Mouse (Mus musculus) liver (tissue): ENCODE data around the gene Gba2.
A peak's percentile ranks its signal among the peaks of the same experiment; 100 is the strongest.

Experiments
- DNase-seq: peaks from one replicate; pipeline ENCODE4 v3.0.0-alpha.2; 2020; ENCODE audit warnings: mixed read lengths

Gba2 gene

DNA sequence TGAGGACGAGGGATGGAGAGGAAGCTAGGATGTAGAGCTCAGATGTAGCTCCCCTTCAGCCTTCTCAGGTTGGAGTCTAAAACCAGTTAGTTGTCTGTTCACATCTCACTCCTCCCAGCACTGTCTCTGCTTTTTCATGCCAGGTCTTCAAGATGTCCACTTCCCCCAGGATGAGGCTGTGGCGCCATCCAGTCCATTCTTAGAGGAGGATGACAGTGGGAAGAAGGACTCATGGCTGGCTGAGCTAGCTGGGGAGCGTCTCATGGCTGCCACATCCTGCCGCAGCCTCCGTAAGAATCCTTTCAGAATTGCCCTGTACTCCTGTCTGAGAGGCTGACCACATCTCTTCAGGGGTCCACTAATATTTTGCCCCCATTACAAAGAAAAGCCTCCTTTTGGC, 2.0 kb upstream of the Gba2 start:
- no peak for DNase-seq

DNA sequence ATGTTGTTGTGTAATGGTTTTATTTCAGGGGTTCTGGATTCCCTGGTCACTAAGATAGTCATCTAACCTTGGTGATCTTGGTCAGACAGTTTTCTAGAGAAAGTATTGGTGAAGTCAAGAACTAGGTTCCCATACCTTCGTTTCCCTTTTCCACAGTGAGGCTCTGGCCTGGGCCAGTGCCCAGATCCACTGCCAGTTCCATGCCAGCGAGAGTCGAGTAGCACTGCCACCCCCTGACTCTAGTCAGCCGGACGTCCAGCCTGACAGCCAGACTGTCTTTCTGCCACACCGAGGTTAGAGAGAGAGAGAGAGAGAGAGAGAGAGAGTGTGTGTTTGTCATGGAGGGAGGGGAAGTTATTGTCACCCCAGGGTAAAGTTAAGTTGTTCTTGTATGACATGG, 1.1 kb upstream of the Gba2 start:
- DNase-seq: no peak

DNA sequence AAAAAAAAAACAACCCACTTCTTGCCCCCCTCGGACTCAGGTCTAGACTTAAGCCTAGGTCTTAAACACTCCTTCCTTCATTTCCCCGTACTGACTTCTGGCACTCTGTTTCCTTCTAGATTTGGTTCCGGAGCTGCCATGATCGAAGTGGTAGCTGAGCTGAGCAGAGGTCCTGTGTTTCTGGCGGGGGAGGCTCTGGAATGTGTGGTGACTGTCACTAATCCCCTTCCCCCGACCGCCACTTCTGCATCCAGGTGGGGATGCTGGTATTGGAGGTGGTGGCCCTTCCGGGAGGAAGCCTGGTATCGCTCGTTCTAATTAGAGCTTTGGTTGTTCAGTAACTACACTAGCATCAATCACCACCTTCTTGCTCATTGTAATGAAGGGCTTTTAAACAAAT, 583 bp upstream of the Gba2 start:
- DNase-seq: no peak

DNA sequence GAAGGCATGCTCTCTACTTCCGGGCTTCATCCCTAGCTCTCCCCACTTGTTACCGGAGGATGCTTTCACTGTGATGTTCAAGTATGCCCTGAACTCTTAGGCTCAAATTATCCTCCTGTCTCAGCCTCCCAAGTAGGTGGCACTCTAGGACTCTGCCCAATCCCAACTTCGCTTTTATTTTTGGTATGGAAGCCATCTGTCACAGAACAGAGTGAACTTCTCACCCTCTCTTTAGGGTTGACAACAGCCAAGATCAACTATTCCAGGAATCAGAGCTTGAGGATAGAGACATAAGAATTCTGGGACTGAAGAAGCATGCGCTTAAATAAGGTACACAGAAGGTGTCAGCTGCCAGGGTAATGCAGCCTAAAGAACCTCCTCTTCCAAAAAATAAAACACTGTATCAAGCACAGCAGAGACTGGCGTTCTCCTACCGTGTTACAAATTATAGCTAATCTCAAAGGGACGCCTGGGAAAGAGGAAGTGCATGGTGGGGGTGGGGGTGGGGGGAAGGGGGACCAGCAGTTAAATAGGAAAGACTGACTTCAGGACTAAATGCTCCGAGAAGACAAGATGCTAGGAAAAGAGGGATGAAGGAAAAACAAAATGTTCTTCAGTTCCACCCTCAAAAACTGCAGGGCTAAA, 1.3 kb downstream of the Gba2 start:
- no peak for DNase-seq

DNA sequence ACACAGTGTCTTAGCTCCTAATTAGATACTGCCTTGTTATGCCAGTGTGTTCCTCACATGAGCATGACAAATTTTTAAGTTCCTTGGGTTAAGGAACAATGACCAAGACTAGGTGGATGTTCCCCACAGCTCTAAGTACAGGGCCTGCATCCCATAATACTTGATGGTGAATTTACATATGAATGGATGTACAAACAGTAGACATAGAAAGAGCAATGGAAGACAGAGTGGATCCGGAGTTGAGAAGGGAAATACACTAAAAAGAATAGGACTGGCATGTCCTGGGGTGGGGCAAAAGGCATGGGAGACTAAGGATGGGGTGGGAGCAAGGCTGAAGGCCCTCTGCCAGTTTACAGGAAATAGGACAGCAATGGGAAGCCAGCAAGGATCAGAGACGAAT, 3.3 kb downstream of the Gba2 start:
- no peak for DNase-seq

DNA sequence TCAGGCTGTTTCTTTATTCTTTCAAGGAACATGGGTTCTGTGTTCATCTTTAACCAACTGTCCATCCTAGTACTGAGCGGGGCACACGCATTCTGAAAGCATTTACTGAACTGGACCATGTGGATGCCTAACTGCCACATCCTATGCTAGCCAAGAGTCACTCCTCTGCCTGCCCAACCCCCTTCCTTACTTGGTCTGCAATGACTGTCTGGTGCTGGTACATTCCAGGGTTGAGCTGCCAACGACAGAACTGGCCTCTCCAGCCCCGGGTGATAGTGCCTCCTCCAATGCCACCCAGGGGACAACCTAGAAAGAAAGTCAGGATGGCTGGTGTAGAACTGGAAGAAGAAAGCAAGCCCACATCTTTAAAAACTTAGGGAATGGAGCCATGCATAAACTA, 5.1 kb downstream of the Gba2 start:
- DNase-seq: no peak

DNA sequence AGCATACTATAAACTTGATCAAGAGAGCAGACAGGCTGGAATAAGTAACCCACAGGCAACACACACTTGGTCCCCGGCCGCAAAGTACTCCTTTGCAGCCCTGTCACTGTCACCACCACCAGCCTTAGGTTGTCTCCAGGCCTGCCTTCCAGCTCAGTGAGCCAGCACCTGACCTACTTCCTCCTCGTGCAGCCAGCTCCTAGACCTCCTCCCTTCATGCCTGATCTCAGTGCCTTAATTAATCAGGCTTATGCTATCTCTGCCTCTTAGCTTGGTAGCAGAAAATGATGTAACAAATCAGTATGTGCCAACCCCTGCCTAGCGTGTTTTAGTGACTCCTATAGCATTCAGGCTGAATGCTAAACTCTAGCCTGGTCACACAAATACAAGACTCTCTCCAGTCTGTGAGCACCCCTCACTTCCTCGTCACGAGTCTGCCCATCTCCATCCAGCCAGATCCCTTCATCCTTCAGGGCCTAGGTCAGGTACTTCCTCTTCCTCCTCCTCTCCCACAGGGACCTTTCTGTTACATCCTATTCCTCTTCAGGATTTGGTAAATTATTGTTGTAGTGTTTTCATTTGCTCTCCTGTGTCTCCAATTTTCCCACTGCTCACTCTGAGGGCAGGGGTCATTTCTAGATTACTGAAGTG, 7.2 kb downstream of the Gba2 start:
- no peak for DNase-seq

DNA sequence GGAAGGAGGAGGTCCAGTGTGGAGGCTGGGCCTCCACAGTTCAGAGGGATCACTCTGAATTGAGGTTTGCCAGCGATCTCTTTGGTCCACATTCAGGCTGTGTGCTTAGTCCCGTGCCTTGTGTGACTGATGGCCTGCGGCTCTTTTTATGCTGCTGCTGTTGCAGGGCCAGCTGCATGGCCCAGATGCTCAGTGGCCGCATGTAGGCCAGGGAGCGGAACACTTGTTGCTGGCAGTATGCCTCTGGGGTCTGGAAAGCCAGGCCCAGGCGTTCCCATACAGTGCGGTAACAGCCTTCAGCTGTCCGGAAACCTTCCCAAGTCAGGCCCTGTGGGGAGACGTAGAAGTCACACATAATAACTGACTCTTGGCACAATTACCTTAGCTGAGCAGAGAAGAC, 11.5 kb downstream of the Gba2 start:
- no peak for DNase-seq

DNA sequence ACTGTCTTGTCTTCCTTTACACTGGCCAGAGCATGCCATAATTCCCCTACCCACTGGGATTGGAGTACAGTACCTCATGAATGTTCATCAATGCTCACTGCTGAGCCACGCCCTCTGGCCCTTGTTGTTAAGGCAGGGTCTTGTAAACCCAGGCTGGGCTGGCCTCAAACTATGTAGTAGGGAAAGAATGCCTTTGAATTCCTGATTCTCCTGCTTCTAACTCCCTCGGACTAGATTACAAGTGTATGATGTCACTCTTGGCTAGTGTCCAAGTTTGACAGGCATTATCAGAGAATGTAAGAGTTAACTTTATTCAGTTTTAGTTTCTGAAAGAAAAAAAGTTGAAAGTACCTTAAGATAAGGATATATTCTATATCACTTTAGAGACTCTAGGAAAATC, 14.4 kb downstream of the Gba2 start:
- DNase-seq: no peak

DNA sequence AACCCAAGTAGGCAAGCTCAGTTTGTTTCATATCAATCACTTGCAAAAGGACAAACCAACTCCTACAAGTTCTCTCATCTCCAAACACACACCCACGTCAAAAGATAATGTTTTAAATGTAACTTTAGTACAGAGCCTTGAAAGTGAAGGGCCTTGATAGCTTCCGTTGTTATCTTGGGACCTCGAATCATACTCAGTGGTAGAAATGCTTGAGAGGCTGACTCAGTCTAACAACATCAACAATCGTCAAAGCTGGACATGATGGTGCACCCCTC, 15.1 kb downstream of the Gba2 start:
- DNase-seq: no peak

DNA sequence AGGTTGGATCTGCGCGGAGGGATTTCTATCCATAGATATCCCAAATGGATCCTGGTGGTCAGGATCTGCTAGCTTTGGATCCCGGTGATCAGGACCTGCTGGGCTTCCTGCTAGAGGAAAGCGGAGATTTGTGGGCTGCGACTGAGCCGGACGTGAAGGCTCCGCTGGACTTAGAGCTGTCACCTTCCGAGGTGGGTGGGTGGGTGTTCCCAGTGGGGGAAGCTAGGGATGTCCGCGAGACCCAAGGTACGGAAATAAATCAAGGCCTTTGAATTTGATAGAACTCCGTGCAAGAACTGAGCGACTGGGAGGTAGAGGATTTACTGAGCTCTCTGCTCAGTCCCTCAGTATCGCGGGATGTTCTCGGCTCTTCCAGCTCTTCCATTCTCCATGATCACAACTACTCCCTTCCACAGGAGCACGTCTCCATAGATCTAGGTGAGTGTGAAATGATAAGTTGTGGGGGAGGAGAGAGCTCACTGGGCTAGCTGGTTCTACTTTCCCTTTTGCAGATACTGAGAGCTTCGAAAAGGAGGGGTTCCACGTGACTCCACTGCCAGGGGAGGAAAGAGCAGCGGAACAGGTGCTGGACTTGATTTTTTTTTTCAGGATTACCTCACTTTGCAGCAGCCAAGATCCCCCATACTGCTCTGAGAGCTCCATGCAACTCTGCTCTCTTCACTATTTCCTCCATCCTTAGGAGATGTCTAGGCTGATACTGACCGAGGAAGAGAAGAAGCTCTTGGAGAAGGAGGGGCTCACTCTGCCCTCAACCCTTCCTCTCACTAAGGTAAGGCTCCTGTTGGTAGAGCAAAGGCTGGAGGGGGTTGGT, 15.7 kb downstream of the Gba2 start:
- no peak for DNase-seq

DNA sequence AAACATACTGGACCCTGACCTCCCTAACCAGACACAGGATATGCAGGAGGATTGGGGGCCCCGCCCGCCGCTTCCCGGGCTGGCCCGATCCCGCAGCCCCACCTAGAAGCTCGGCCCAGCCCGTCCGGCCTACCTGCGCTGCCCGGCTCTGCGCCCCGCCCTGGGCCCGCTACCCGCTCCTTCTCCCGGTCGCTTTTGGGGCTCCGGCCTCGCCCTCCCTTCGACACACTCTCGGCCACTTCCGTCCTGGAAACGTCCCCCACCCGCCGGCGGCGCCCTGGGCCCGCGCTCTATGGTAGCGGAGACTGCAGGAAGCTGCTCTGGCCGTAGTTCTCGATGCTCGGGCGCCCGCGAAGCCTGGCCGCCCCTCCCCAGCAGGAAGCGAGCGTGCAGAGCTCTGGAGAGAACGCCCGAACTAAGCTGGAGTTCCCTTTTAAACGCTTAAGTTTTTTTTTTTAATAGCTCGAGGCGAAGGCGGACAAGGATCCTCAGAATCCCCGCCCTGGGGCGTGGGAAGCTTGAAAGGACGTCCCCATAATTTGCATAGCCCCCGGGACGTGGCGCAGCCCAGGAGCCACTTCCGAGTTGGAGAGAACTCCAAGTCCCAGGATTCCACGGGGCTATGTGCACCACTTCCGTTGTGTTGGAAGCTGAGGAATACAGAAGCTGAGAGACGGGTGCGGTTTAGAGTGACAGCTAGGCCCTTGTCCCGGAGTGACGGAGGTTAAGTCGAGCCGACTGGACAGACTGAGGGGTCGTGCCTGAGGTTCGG, 16.5 kb downstream of the Gba2 start, which contains the start of the genes Creb3 and Tln1:
Gene Creb3 (plus strand): TSS at position 336 of the 772 bp plus-strand sequence.
Gene Tln1 (minus strand): TSS at position 695 of the 772 bp plus-strand sequence.
- DNase-seq: peak; percentile 96

DNA sequence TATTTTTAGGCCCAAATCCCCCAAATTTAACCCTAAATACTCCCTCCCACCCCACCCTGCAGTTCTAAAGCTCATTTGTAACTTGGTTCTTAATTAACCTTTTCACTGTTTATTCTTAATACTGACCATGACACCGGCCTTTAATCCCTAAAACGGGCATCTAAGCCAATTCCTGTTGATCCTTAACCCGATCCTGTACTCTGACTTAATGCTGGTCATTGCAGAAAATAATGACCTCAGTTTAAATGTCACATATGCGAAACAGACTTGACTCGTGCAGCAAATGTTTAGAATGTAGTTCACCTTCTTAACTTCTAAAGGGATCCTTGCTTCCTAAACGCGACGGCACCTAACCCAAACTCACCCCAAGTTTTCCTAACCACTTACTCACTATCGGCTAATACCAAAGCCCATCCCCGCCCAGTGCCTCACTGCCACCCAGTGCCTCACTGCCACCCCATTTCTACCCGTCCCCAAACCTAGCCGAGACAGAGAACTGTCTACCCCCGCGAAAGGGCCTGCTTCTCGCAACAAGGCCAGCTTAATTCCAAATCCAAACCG, 17.2 kb downstream of the Gba2 start:
- peak; percentile 84 for DNase-seq

DNA sequence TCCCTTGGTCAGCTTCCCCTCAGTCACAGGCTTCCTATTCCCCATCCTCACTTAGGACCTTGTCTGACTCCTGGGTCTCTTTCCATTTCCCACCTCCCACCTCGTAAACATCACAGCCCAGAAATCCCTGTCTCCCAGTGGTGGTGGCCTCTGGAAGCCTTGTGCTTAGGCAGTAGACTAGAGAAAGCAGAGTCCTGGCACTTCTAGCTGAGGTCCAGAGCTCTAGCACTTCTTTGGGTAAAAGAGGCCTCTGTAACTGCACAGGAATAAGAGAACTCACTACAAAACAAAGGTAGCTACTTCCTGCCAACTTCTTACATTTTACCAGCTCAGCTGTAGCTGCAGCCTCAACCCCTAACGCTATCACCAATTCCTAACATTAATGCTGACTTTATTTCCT, 17.7 kb downstream of the Gba2 start:
- no peak for DNase-seq

DNA sequence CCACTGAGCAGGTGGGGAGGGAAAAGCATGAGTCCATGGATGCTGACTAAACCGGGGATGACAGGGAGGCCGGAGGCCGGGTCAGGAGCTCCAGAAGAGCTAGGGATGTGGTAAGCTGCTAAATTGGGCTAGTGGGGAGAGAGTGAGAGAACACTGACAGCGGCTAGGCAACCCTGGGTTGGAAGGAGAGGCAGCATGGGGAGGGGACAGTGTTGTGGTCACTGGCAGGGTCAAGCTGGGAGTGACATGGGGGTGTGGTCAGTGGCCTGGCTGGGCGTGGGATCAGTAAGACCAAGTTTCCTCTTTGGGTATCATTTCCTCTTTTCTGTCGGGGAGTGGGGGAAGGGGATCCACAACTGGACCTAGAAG, 18.4 kb downstream of the Gba2 start:
- DNase-seq: peak; percentile 63

DNA sequence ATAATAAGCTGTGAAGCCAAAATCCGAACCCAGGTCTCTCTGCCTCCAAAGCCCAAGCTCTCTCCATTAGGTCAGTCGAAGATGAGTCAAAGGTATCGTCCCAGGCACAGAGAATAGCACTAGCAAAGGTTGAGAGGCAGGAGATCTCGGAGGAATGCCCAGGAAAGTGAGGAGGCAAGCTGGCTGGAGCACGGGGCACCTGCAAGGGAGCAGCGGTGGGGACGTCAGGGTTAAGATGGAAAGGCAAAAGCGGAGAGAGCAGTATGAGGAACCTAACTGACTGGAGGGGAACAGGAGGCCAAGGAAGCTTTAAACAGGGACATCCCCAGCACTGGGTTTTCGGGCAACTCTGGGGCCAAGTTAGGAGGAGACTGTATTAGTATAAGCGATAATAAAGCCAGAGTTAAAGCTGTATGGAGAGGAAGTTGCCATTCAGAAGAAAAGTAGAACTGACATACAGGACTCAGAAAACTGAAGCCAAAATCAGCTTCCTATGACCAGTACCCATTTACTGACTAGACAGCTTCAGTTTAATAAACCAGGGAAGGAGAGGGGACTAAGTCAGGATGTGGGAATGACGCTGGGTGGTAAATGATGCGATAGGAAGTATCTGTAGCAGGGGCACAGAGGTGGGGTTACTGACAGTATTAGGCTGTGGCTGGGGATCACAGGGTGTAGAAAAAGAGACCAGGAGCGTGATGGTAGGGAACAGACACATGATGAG, 19.0 kb downstream of the Gba2 start:
- DNase-seq: peak; percentile 35

DNA sequence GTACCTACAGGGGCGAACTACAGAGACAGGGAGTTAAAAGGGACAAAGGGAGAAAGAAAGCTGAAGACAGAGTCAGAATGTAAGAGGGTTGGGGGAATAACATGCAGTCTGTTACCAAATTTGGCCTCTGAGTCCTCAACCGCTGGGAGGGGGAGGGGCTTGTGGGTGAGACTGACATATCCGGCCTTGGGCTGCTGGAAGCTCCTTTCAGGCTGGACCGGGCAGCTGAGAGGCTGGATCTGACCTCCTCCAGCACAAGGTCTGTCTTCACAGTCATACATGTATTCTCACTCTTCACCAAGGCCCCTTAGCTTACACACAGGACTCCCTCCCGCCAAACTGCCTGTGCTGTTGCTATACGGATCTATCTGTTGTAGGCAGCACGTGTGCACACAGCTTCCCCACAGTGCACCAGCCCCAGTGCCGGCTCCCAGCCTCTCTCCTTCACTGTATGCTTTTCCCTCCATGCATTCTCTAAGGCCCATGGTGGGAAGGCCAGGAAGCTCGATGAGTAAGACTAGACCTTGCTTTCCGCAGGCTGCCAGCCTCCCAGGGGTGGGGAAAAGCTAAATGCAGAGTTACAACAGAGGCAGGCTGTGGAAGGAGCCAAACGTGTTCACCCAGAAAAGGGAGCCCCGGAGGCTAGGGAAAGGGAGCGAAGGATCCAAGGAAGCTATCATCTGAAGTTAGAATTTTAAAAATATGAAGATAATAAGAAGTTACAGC, 19.9 kb downstream of the Gba2 start:
- peak; percentile 80 for DNase-seq

DNA sequence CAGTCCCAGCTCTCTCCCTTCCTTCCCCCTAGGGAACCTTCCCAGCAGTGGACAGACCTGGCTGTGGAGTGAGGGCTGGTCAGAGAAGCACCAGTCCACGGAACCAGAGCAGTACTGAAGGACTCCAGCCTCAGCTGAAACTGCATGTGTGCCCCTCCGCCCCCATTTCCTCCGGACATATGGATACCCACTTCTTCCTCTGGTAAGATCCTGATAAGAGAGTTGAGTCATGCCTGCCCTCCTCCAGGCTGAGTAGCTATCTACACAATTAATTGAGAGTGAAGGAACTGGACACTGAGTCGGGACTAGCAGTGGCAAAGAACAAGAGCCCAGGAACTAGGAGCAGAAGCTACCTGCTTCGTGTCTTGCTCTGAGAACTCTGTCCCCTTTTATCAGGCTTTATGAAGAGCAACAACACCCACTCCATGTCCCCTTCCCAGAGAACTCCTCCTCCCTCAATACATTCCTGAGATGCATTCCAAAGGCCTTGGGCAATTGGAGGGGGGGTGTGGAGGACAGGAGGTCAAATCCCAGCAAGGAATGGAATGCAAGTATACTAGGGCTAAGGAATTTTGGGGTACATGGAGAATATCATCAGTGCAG, 20.5 kb downstream of the Gba2 start:
- DNase-seq: peak; percentile 59

DNA sequence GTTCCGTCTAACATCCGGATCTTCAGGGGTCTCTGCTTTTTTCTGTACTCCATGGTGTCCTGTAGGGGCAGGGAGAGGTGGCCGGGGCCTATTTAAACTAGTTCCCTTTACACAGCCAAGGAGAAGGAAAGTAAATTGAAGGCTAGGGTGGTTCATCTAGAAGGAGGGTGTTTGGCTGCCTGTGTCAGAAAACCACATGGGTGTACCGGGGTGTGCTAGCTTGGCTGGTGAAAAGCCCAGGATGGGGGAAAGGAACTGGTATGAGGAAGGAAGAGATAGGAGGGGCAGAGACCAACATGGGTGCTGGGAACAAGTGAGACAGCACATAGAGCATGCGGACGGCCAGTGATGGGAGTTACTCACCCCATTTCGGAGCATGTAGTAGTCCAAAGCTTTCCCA, 22.7 kb downstream of the Gba2 start:
- no peak for DNase-seq

DNA sequence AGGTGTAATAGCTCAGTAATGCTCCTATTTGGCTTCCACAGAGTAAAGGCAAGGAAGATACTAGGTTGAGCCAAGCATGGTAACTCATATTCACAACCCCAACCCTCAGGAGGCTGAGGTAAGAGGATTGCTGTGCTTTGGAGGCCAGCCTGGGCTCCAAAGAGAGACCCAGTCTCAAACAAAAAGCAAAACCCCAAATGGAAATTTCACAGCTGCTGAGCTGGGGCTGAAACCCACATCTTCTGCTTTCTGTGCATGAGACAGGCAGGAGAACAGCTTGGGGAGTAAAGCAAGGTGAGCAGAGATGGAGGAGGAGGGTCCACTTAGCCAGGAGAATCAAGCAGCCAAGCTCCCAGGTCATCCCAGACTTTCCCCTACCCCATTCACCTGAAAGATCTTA, 24.8 kb downstream of the Gba2 start:
- no peak for DNase-seq

DNA sequence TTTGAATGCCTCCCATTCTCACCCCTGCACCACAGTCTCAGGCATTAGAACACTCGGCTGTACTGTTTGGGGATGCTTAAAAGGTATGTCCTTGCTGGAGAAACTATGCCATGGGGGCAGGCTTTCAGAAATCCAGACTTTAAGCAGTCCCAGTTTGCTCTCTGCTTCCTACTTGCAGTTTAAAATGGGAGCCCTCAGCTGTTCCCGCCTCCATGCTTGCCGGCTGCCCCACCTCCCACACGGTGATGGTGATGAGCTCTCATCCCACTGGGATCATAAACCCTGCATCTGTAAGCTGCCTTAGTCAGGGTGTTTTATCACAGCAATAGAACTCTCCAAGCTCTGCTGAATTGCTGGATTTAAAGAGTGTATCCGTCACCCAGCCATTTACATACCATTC, 26.2 kb downstream of the Gba2 start:
- DNase-seq: no peak
